Mouse (Mus musculus): ENCODE data around the gene Kcmf1. TPM values are rescaled to one million over a fixed set of nuclear protein-coding genes. Genes with fewer than 3 reads are reported as not detected.

The Kcmf1 gene
- polyA plus RNA-seq, 1 experiment from 2014 or later: 23.8 TPM

DNA sequence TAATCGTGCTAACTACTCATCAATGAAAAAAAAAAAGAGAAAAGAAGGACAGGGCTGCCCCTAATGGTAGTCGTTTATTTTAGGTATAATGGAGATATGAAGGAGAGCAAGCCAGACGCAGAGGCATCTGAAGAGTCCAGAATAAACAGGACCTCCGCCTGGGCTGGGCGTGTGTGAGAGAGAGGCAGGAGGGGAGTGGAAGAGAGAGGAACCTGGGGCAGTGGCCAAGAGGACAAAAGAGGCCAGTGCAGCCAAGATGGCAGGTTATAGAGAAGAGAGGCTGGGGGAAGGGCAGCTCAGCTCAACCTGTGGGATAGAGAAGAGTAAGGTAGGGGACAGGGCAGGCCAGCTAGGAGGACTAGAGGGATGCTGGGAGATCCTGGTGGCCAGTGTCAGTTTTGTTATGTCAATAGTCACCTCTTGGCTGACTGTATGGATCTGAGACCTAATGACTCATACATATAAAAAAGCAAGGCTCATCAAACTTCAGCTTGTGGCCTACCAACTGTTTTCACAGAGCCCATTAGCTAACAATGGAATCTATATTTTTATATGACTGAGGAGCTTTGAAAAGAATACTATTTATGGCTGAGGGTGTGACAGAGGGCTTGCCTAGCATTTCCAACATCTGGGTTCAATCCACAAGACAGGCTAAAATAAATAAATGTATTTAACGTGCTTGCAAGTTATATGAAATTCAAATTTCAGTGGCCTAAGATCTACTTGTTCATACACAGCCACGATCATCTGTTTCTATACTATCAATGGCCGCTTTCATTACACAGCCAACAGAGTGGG lies 16.9 kb downstream of the Kcmf1 start:
- H3K27me3 ChIP-seq (replicated peaks; ENCODE audit: control insufficient read depth, insufficient read depth, low read length): no peaks in the 10 kb centered on the region
- no peak overlapping the region for H3K4me2 ChIP-seq (ENCODE audit: low read depth, low read length)
- H3K36me3 ChIP-seq (ENCODE audit: control insufficient read depth, insufficient read depth, low read length): 0 out of 2 replicates have a peak, but pooled peaks cover 3% of the 10 kb centered on the region
- ATAC-seq: peak; percentile 29; the same call in 1 of the 2 replicates
- H3K4me1 ChIP-seq (ENCODE audit: control insufficient read depth, insufficient read depth, low read length): peaks cover 27% of the 10 kb centered on the region
- no peak overlapping the region for H3K9ac ChIP-seq (ENCODE audit: low read depth, low read length)
- H3K27ac ChIP-seq (ENCODE audit: low read length): no peak overlapping the region
- no peak overlapping the region for H3K4me3 ChIP-seq (ENCODE audit: low read length)
- no peaks in the 10 kb centered on the region for H3K9me3 ChIP-seq (ENCODE audit: control insufficient read depth, low read length)
- 47% methylated on average over 8 of the region's 8 CpGs for WGBS

DNA sequence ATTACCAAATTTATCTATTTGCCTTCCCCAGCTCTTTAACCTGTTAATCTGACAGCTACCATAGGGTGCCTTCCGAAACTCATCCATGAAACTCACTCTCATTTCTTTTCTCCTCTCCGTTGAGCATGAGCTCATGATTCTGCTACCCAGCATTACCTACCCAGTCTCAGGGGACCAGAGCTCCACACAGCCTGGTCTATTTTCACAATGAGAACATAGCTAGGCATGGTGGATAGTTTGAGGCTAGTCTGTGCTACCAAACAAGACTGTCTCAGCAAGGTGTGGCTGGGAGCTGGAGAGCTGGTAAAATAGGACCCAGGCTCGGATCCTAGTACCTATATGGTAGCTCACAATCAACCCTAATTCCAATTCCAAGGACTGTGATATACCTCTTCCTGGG lies 17.6 kb downstream of the Kcmf1 start:
- 96% methylated on average over 3 of the region's 3 CpGs for WGBS
- no peak overlapping the region for H3K4me3 ChIP-seq (ENCODE audit: low read length)
- no peak for ATAC-seq
- H3K36me3 ChIP-seq (ENCODE audit: control insufficient read depth, insufficient read depth, low read length): no peaks in the 10 kb centered on the region
- peaks cover 24% of the 10 kb centered on the region for H3K4me1 ChIP-seq (ENCODE audit: control insufficient read depth, insufficient read depth, low read length)
- no peak overlapping the region for H3K27ac ChIP-seq (ENCODE audit: low read length)
- H3K9ac ChIP-seq (ENCODE audit: low read depth, low read length): no peak overlapping the region
- no peaks in the 10 kb centered on the region for H3K9me3 ChIP-seq (ENCODE audit: control insufficient read depth, low read length)
- no peak overlapping the region for H3K4me2 ChIP-seq (ENCODE audit: low read depth, low read length)
- H3K27me3 ChIP-seq (replicated peaks; ENCODE audit: control insufficient read depth, insufficient read depth, low read length): no peaks in the 10 kb centered on the region

- peak; percentile 19; the same call in 1 of the 2 replicates for ATAC-seq
- no peaks in the 10 kb centered on the region for H3K36me3 ChIP-seq (ENCODE audit: control insufficient read depth, insufficient read depth, low read length)
Measured at GRCm38 (mm10) chr6:72881619-72881979, 18.2 kb downstream of the Kcmf1 start.

DNA sequence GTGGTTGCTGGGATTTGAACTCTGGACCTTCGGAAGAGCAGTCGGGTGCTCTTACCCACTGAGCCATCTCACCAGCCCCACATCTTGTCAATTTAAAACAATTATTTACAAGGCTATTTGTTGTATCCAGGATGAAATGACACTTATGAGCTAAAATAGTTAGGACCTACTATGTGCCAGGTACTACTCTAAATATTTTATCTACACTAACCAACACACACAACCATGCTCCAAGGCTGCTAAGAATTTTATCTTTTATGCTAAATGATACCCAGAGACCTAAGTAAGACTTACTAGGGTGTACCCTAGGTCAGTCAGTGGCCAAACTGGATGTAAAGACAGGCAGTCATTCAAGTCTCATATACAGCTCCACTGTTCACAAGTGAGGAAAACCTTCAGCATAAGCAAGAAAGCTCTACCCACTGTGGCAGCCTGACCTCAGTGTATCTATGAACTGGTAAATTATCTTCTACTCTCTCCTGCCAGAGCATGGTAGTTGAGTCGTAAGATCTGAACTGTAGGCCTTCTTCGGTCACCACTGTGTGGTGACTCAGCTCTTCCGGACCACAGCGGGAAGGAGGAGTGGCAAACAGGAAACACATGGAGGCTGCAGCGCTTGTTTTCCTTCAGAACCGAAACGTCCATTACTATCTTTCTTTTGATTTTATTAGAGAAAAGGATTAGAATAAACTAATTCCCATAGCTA lies 18.7 kb downstream of the Kcmf1 start:
- Histone ChIP-seq H3K4me1 (ENCODE audit: control insufficient read depth, insufficient read depth, low read length) (peaks cover 24% of the 10 kb centered on the region), H3K4me2 (ENCODE audit: low read depth, low read length) (no peak overlapping the region), H3K27ac (ENCODE audit: low read length) (no peak overlapping the region), H3K27me3 (replicated peaks; ENCODE audit: control insufficient read depth, insufficient read depth, low read length) (no peaks in the 10 kb centered on the region), H3K9me3 (ENCODE audit: control insufficient read depth, low read length) (no peaks in the 10 kb centered on the region), H3K4me3 (ENCODE audit: low read length) (no peak overlapping the region), H3K36me3 (ENCODE audit: control insufficient read depth, insufficient read depth, low read length) (no peaks in the 10 kb centered on the region), H3K9ac (ENCODE audit: low read depth, low read length) (no peak overlapping the region)
- 80% methylated on average over 9 of the region's 9 CpGs for WGBS
- no peak for ATAC-seq

More at GRCm38 (mm10) chr6:72881619-72881979, 18.2 kb downstream of the Kcmf1 start:
- Histone ChIP-seq H3K27ac (ENCODE audit: low read length) (no peak overlapping the region), H3K9me3 (ENCODE audit: control insufficient read depth, low read length) (no peaks in the 10 kb centered on the region), H3K4me1 (ENCODE audit: control insufficient read depth, insufficient read depth, low read length) (peaks cover 24% of the 10 kb centered on the region), H3K4me2 (ENCODE audit: low read depth, low read length) (no peak overlapping the region), H3K9ac (ENCODE audit: low read depth, low read length) (no peak overlapping the region), H3K27me3 (replicated peaks; ENCODE audit: control insufficient read depth, insufficient read depth, low read length) (no peaks in the 10 kb centered on the region), H3K4me3 (ENCODE audit: low read length) (no peak overlapping the region)
- WGBS: 87% methylated on average over 1 of the region's 1 CpGs

GRCm38 (mm10) chr6:72876629-72877028 lies 23.1 kb downstream of the Kcmf1 start:
- Histone ChIP-seq H3K9me3 (ENCODE audit: control insufficient read depth, low read length) (no peaks in the 10 kb centered on the region), H3K27ac (ENCODE audit: low read length) (no peak overlapping the region), H3K4me3 (ENCODE audit: low read length) (no peak overlapping the region), H3K4me2 (ENCODE audit: low read depth, low read length) (no peak overlapping the region), H3K9ac (ENCODE audit: low read depth, low read length) (no peak overlapping the region), H3K27me3 (replicated peaks; ENCODE audit: control insufficient read depth, insufficient read depth, low read length) (no peaks in the 10 kb centered on the region), H3K36me3 (ENCODE audit: control insufficient read depth, insufficient read depth, low read length) (no peaks in the 10 kb centered on the region), H3K4me1 (ENCODE audit: control insufficient read depth, insufficient read depth, low read length) (peaks cover 12% of the 10 kb centered on the region)
- 84% methylated on average over 6 of the region's 6 CpGs for WGBS
- no peak for ATAC-seq

- peaks cover 12% of the 10 kb centered on the region for H3K4me1 ChIP-seq (ENCODE audit: control insufficient read depth, insufficient read depth, low read length)
- WGBS: 85% methylated on average over 3 of the region's 3 CpGs
- no peak overlapping the region for H3K4me2 ChIP-seq (ENCODE audit: low read depth, low read length)
- no peaks in the 10 kb centered on the region for H3K27me3 ChIP-seq (replicated peaks; ENCODE audit: control insufficient read depth, insufficient read depth, low read length)
- no peak overlapping the region for H3K4me3 ChIP-seq (ENCODE audit: low read length)
- no peak overlapping the region for H3K27ac ChIP-seq (ENCODE audit: low read length)
- ATAC-seq: no peak
- H3K36me3 ChIP-seq (ENCODE audit: control insufficient read depth, insufficient read depth, low read length): no peaks in the 10 kb centered on the region
- no peaks in the 10 kb centered on the region for H3K9me3 ChIP-seq (ENCODE audit: control insufficient read depth, low read length)
- H3K9ac ChIP-seq (ENCODE audit: low read depth, low read length): no peak overlapping the region
Measured at GRCm38 (mm10) chr6:72873338-72873737, 26.4 kb downstream of the Kcmf1 start.

DNA sequence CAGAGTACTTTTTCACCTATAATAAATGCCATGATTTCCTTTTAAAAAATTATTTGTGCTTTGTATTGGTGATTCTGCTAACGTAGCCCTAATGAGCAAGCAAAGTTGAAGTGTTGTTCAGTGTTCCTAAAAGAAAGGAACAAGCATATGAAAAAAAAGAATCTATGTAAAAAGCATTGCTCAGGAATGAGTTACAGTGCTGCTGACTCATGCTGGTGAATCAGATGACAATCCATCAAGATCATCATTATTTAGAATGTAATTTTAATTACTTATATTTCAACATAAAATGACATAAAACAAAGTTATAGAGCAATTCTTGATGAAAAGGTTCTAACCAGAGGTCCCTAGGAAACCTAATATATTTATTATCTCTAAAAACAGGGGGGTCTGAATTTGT lies 27.5 kb downstream of the Kcmf1 start:
- no peak overlapping the region for H3K4me3 ChIP-seq (ENCODE audit: low read length)
- peaks cover 12% of the 10 kb centered on the region for H3K4me1 ChIP-seq (ENCODE audit: control insufficient read depth, insufficient read depth, low read length)
- H3K4me2 ChIP-seq (ENCODE audit: low read depth, low read length): no peak overlapping the region
- no peaks in the 10 kb centered on the region for H3K36me3 ChIP-seq (ENCODE audit: control insufficient read depth, insufficient read depth, low read length)
- no peak for ATAC-seq
- H3K9ac ChIP-seq (ENCODE audit: low read depth, low read length): no peak overlapping the region
- WGBS: 90% methylated on average over 1 of the region's 1 CpGs
- no peaks in the 10 kb centered on the region for H3K9me3 ChIP-seq (ENCODE audit: control insufficient read depth, low read length)
- no peaks in the 10 kb centered on the region for H3K27me3 ChIP-seq (replicated peaks; ENCODE audit: control insufficient read depth, insufficient read depth, low read length)
- H3K27ac ChIP-seq (ENCODE audit: low read length): no peak overlapping the region

- H3K9me3 ChIP-seq (ENCODE audit: control insufficient read depth, low read length): no peaks in the 10 kb centered on the region
- no peaks in the 10 kb centered on the region for H3K36me3 ChIP-seq (ENCODE audit: control insufficient read depth, insufficient read depth, low read length)
- no peak overlapping the region for H3K4me3 ChIP-seq (ENCODE audit: low read length)
- 61% methylated on average over 8 of the region's 8 CpGs for WGBS
- H3K27me3 ChIP-seq (replicated peaks; ENCODE audit: control insufficient read depth, insufficient read depth, low read length): no peaks in the 10 kb centered on the region
- H3K4me1 ChIP-seq (ENCODE audit: control insufficient read depth, insufficient read depth, low read length): peaks cover 12% of the 10 kb centered on the region
- H3K9ac ChIP-seq (ENCODE audit: low read depth, low read length): no peak overlapping the region
- ATAC-seq: no peak
- H3K27ac ChIP-seq (ENCODE audit: low read length): 0 out of 2 replicates have a peak overlapping the region, but pooled peaks have one; percentile 15
- H3K4me2 ChIP-seq (ENCODE audit: low read depth, low read length): no peak overlapping the region
Measured at GRCm38 (mm10) chr6:72869601-72870000, 30.2 kb downstream of the Kcmf1 start.

GRCm38 (mm10) chr6:72868688-72869087 lies 31.1 kb downstream of the Kcmf1 start:
- Histone ChIP-seq H3K9me3 (ENCODE audit: control insufficient read depth, low read length) (no peaks in the 10 kb centered on the region), H3K36me3 (ENCODE audit: control insufficient read depth, insufficient read depth, low read length) (no peaks in the 10 kb centered on the region), H3K27ac (ENCODE audit: low read length) (peak overlapping the region; percentile 25; the same call in 1 of the 2 replicates), H3K4me3 (ENCODE audit: low read length) (no peak overlapping the region), H3K4me1 (ENCODE audit: control insufficient read depth, insufficient read depth, low read length) (peaks cover 12% of the 10 kb centered on the region), H3K27me3 (replicated peaks; ENCODE audit: control insufficient read depth, insufficient read depth, low read length) (no peaks in the 10 kb centered on the region), H3K4me2 (ENCODE audit: low read depth, low read length) (no peak overlapping the region), H3K9ac (ENCODE audit: low read depth, low read length) (no peak overlapping the region)
- peak; percentile 63; the same call in 1 of the 2 replicates for ATAC-seq
- 55% methylated on average over 5 of the region's 5 CpGs for WGBS

Data from intestine, embryonic 16.5 days (tissue).